Mouse (Mus musculus): ENCODE results near the gene Akap6. TPM values are rescaled to one million over a fixed set of nuclear protein-coding genes. Genes with fewer than 3 reads are reported as not detected.

The Akap6 gene
- polyA plus RNA-seq, 1 experiment from 2014 or later, result 15.3 TPM

DNA sequence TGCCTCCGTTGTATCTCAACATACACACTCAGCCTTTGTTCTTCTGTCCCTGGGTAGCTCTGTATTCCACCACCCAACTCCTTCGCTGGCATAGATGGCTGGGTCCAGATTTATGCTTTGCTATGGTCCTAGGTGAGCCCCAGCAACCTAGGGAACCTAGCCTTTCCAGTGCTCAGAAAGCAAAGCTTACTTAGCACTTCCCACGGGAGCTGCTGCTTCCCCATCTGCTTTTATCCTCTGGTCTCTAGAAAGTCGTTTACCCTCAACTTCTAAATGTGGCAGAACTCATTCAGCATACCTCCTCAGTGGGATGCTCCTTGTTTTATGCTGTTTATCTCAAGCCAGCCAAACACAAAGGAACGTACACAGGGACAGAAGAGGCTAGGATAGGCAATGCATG lies 329.7 kb downstream of the Akap6 start:
- no peak for ATAC-seq
- H3K4me1 ChIP-seq, result peaks cover 22% of the 10 kb centered on the region
- no peak overlapping the region for H3K4me3 ChIP-seq
- H3K9ac ChIP-seq, result no peak overlapping the region
- no peaks in the 10 kb centered on the region for H3K27me3 ChIP-seq
- H3K9me3 ChIP-seq (replicated peaks), result no peaks in the 10 kb centered on the region
- WGBS, result 64% methylated on average over 5 of the region's 5 CpGs
- no peak overlapping the region for H3K4me2 ChIP-seq
- no peak overlapping the region for H3K27ac ChIP-seq
- H3K36me3 ChIP-seq (ENCODE audit: poor library complexity, severe bottlenecking), result no peaks in the 10 kb centered on the region

- Histone ChIP-seq H3K9me3 (replicated peaks) (no peaks in the 10 kb centered on the region), H3K4me1 (peaks cover 25% of the 10 kb centered on the region), H3K36me3 (ENCODE audit: poor library complexity, severe bottlenecking) (no peaks in the 10 kb centered on the region), H3K4me3 (no peak overlapping the region), H3K4me2 (no peak overlapping the region), H3K27ac (no peak overlapping the region), H3K27me3 (no peaks in the 10 kb centered on the region), H3K9ac (no peak overlapping the region)
- no peak for ATAC-seq
- 78% methylated on average over 6 of the region's 6 CpGs for whole genome bisulfite sequencing
These were observed 330.7 kb downstream of the Akap6 start for GRCm38 (mm10) chr12:53029910-53030309.

DNA sequence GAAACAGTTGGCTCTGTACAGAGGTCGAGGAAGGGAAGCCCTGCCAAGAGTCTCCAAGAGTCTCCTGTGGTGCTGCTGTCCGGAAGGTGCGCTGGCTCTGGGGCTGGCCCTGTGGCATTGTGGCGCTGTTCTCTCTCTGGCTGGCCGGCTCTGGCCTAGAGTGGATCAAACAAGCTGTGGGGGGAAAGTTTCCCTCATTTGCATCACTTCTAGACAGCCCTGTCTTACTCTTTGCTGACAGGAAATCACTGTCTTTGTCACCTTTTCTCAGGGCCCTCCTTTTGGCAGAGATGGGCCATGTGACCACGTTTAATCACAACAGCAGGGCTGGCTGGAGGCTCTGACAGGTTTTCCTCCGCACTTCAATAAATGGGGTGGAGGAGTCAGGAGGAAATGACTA lies 333.6 kb downstream of the Akap6 start:
- Histone ChIP-seq H3K27me3 (no peaks in the 10 kb centered on the region), H3K4me1 (peaks cover 19% of the 10 kb centered on the region), H3K4me3 (no peak overlapping the region), H3K9ac (0 out of 2 replicates have a peak overlapping the region, but pooled peaks have one; percentile 2), H3K9me3 (replicated peaks) (no peaks in the 10 kb centered on the region), H3K4me2 (peak overlapping the region; percentile 48), H3K36me3 (ENCODE audit: poor library complexity, severe bottlenecking) (no peaks in the 10 kb centered on the region), H3K27ac (peak overlapping the region; percentile 89)
- 2% methylated on average over 7 of the region's 7 CpGs for WGBS
- ATAC-seq, result peak; percentile 93

- H3K9ac ChIP-seq, result no peak overlapping the region
These were observed 334.3 kb downstream of the Akap6 start for GRCm38 (mm10) chr12:53033404-53033913.

DNA sequence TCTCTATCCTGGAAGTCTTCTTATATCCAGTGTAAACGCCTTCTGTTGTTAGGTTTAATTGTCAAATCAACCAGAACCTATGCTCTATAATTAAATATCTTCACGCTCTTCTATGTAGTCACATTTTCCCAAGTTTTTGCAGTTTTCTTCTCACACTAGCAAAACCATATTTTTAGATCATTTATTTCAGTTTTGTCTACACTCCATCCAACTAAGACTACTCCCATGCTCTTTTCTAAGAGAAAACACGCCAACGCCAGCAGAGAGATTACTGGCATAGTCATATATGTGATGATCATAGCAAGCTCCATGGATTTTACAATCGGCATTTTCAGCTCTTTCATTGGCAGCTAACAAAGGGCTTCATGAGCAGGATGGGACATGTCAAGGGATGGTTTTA lies 341.5 kb downstream of the Akap6 start:
- Histone ChIP-seq H3K4me3 (no peak overlapping the region), H3K9me3 (replicated peaks) (no peaks in the 10 kb centered on the region), H3K27ac (no peak overlapping the region), H3K4me1 (peaks cover 8% of the 10 kb centered on the region; the same call in 1 of the 2 replicates), H3K9ac (no peak overlapping the region), H3K4me2 (no peak overlapping the region), H3K27me3 (no peaks in the 10 kb centered on the region), H3K36me3 (ENCODE audit: poor library complexity, severe bottlenecking) (no peaks in the 10 kb centered on the region)
- 89% methylated on average over 5 of the region's 5 CpGs for WGBS
- no peak for ATAC-seq

More at GRCm38 (mm10) chr12:53033404-53033913, 334.3 kb downstream of the Akap6 start:
- Histone ChIP-seq H3K4me3 (0 out of 2 replicates have a peak overlapping the region, but pooled peaks have one; percentile 3), H3K9me3 (replicated peaks) (no peaks in the 10 kb centered on the region), H3K36me3 (ENCODE audit: poor library complexity, severe bottlenecking) (no peaks in the 10 kb centered on the region), H3K27ac (peak overlapping the region; percentile 89), H3K27me3 (no peaks in the 10 kb centered on the region), H3K4me1 (peaks cover 19% of the 10 kb centered on the region), H3K4me2 (peak overlapping the region; percentile 48)
- ATAC-seq, result peak; percentile 87
- 1% methylated on average over 14 of the region's 14 CpGs for WGBS

- H3K9ac ChIP-seq, result no peak overlapping the region
- no peak overlapping the region for H3K27ac ChIP-seq
- H3K9me3 ChIP-seq (replicated peaks), result no peaks in the 10 kb centered on the region
- no peak overlapping the region for H3K4me2 ChIP-seq
- no peaks in the 10 kb centered on the region for H3K27me3 ChIP-seq
- peak; percentile 57; the same call in 1 of the 2 replicates for ATAC-seq
- H3K36me3 ChIP-seq (ENCODE audit: poor library complexity, severe bottlenecking), result no peaks in the 10 kb centered on the region
- 18% methylated on average over 5 of the region's 5 CpGs for WGBS
- H3K4me1 ChIP-seq, result peaks cover 8% of the 10 kb centered on the region; the same call in 1 of the 2 replicates
- no peak overlapping the region for H3K4me3 ChIP-seq
These were observed 343.6 kb downstream of the Akap6 start for GRCm38 (mm10) chr12:53042739-53043138.

DNA sequence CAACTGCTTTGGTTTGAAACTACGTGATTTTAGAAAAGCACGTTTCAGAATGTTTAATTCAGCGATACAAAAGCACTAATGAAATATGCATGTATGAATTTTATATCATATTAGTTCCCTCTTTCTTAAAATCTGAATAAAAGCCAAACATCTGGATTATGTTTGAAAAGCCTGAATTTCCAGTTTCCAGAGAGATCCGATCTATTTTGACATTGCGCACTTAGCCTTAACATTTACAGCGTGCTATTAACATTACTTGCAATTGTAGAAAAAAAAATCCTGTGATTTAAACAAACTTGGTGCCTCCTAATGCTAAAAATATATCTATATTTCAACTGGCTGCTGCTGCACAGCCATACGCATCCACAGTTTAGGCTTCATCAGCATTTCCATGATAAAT lies 358.4 kb downstream of the Akap6 start:
- Histone ChIP-seq H3K4me3 (no peak overlapping the region), H3K27me3 (no peaks in the 10 kb centered on the region), H3K9me3 (replicated peaks) (no peaks in the 10 kb centered on the region), H3K4me2 (no peak overlapping the region), H3K4me1 (peaks cover 39% of the 10 kb centered on the region), H3K27ac (no peak overlapping the region), H3K9ac (no peak overlapping the region), H3K36me3 (ENCODE audit: poor library complexity, severe bottlenecking) (no peaks in the 10 kb centered on the region)
- ATAC-seq, result no peak
- WGBS, result 89% methylated on average over 7 of the region's 7 CpGs

DNA sequence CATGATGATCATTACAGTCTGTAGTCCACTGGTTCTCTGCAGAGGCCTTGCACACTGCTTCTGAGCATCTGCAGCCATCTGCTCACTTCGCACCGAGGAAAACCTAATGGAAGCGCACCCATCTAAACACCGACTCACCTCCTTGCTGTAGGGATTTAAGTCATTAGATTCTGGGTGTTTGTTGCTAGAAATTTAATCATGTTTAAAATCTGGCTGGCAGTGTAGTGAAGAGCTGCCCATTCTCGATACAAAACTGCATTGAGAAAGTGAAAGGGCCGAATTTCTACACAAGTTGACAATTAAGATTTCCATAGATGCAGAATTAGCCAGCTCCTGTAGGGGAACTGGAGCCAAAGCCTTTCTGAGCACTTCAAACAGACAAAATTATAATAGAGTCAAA lies 361.7 kb downstream of the Akap6 start:
- peaks cover 67% of the 10 kb centered on the region for H3K4me1 ChIP-seq
- no peak overlapping the region for H3K4me3 ChIP-seq
- peak overlapping the region; percentile 59 for H3K27ac ChIP-seq
- no peaks in the 10 kb centered on the region for H3K36me3 ChIP-seq (ENCODE audit: poor library complexity, severe bottlenecking)
- H3K4me2 ChIP-seq, result peak overlapping the region; percentile 39; the same call in 1 of the 2 replicates
- WGBS, result 7% methylated on average over 6 of the region's 6 CpGs
- H3K27me3 ChIP-seq, result no peaks in the 10 kb centered on the region
- H3K9me3 ChIP-seq (replicated peaks), result no peaks in the 10 kb centered on the region
- peak overlapping the region; percentile 17; the same call in 1 of the 2 replicates for H3K9ac ChIP-seq
- peak; percentile 48; the same call in 1 of the 2 replicates for ATAC-seq

DNA sequence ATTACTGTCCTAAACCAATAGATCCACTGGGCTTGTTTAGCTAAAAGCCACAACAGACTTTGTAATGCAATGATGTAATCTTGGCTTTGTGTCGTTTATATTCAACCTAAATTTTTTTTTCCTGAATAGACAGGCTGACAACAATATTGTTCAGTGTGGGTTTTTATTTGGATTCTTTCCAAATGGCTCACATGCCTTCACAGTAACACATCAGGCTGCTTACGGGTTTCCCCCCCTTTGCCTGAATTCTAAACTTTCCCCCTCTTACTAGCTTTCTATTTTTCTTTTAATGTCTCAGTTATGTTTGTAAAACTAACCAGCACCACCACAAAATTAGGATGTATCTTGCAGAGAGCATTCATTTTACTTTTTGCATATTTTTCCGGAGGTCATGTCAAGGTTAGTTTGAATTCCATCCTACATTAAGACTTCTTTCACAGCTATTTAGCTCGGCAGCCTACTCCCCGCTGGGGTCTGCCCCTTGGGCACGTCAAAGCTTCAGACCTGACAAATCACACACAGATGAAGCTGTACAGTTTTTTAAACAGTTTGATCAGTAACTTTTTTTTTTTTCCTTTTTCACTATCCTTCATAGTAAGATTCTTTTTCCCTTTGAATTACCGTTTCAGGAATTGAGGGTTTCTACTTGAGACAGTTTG lies 362.4 kb downstream of the Akap6 start:
- Histone ChIP-seq H3K9me3 (replicated peaks) (no peaks in the 10 kb centered on the region), H3K36me3 (ENCODE audit: poor library complexity, severe bottlenecking) (no peaks in the 10 kb centered on the region), H3K27me3 (no peaks in the 10 kb centered on the region), H3K4me1 (peaks cover 74% of the 10 kb centered on the region), H3K9ac (no peak overlapping the region), H3K4me3 (no peak overlapping the region), H3K27ac (peak overlapping the region; percentile 59), H3K4me2 (peak overlapping the region; percentile 39)
- WGBS, result 1% methylated on average over 7 of the region's 7 CpGs
- peak; percentile 66 for ATAC-seq

DNA sequence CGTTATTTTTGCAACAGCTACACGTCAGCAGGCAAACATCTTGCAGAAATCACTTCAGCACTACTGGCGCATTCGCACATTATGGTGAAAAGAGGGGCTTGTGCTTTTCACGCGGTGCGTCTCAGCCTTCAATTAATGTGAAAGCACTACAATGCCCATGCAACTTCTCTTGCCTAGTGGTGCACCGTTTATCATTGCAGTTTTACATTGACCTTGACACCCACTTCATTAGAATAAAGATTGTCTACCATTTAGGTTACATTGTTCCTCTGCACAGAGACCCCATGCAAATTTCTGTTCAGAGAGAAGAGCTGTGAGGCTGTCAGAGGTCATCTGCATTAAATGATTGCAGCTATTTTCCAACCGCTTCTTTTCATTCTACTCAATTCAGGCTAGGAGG lies 363.8 kb downstream of the Akap6 start:
- H3K4me3 ChIP-seq, result no peak overlapping the region
- no peaks in the 10 kb centered on the region for H3K9me3 ChIP-seq (replicated peaks)
- no peak overlapping the region for H3K9ac ChIP-seq
- no peaks in the 10 kb centered on the region for H3K36me3 ChIP-seq (ENCODE audit: poor library complexity, severe bottlenecking)
- peaks cover 75% of the 10 kb centered on the region for H3K4me1 ChIP-seq
- under 1% methylated on average over 9 of the region's 9 CpGs for WGBS
- H3K27me3 ChIP-seq, result no peaks in the 10 kb centered on the region
- H3K27ac ChIP-seq, result peak overlapping the region; percentile 20
- H3K4me2 ChIP-seq, result peak overlapping the region; percentile 39
- ATAC-seq, result peak; percentile 44

- no peak overlapping the region for H3K9ac ChIP-seq
- H3K4me2 ChIP-seq, result peak overlapping the region; percentile 38
- WGBS, result 6% methylated on average over 4 of the region's 4 CpGs
- no peaks in the 10 kb centered on the region for H3K27me3 ChIP-seq
- ATAC-seq, result peak; percentile 48; the same call in 1 of the 2 replicates
- no peak overlapping the region for H3K4me3 ChIP-seq
- H3K9me3 ChIP-seq (replicated peaks), result no peaks in the 10 kb centered on the region
- H3K36me3 ChIP-seq (ENCODE audit: poor library complexity, severe bottlenecking), result no peaks in the 10 kb centered on the region
- H3K4me1 ChIP-seq, result peaks cover 68% of the 10 kb centered on the region
- H3K27ac ChIP-seq, result peak overlapping the region; percentile 49
These were observed 365.1 kb downstream of the Akap6 start for GRCm38 (mm10) chr12:53064241-53064760.

- Histone ChIP-seq H3K27me3 (no peaks in the 10 kb centered on the region), H3K4me1 (peaks cover 65% of the 10 kb centered on the region), H3K9me3 (replicated peaks) (no peaks in the 10 kb centered on the region), H3K27ac (peak overlapping the region; percentile 49), H3K4me3 (no peak overlapping the region), H3K9ac (peak overlapping the region; percentile 30), H3K4me2 (peak overlapping the region; percentile 38), H3K36me3 (ENCODE audit: poor library complexity, severe bottlenecking) (no peaks in the 10 kb centered on the region)
- WGBS, result 2% methylated on average over 11 of the region's 11 CpGs
- no peak for ATAC-seq
These were observed 366.0 kb downstream of the Akap6 start for GRCm38 (mm10) chr12:53065031-53065785.

Data from forebrain, embryonic 13.5 days (tissue).